Mouse (Mus musculus) limb, embryonic 14.5 days (tissue): ENCODE data around the gene Iqcf3. TPM values are rescaled to one million over a fixed set of nuclear protein-coding genes. Genes with fewer than 3 reads are reported as not detected.
A peak's percentile ranks its signal among the peaks of the same experiment; 100 is the strongest.

ENCODE experiments used
- ATAC-seq: fragments of 200-750 bp; cut with Nextera tagmentation; 2 replicates; pipeline ENCODE4 v1.8.0; 2017; ENCODE audit warnings: low read depth, moderate number of reproducible peaks, moderate TSS enrichment; ENCODE audit not compliant: low FRiP score
- DNase-seq: peaks from one replicate; pipeline ENCODE4 v3.0.0-alpha.2; 2015; ENCODE audit warnings: low spot score
- H3K27ac ChIP-seq: fragments of 300-500 bp; sonication (generic); replicated peaks from 2 replicates; pipeline ENCODE4 v1.5.1; 2014; ENCODE audit warnings: low read depth, mild to moderate bottlenecking, low read length, moderate library complexity, mixed read lengths
- H3K27me3 ChIP-seq: fragments of 300-500 bp; sonication (generic); 2 replicates; pipeline ENCODE4 v1.6.1; 2014; ENCODE audit warnings: low read length, mixed read lengths; ENCODE audit not compliant: control insufficient read depth, insufficient read depth
- H3K36me3 ChIP-seq: fragments of 300-500 bp; sonication (generic); 2 replicates; pipeline ENCODE4 v1.6.1; 2014; ENCODE audit warnings: mild to moderate bottlenecking, low read length, moderate library complexity, mixed read lengths; ENCODE audit not compliant: control insufficient read depth, insufficient read depth
- H3K4me1 ChIP-seq: fragments of 300-500 bp; sonication (generic); 2 replicates; pipeline ENCODE4 v1.6.1; 2014; ENCODE audit warnings: antibody characterized with exemption, low read length, mixed read lengths; ENCODE audit not compliant: control insufficient read depth, insufficient read depth
- H3K4me2 ChIP-seq: fragments of 300-500 bp; sonication (generic); replicated peaks from 2 replicates; pipeline ENCODE4 v1.6.1; 2014; ENCODE audit warnings: low read depth, mild to moderate bottlenecking, low read length, moderate library complexity; ENCODE audit not compliant: severe bottlenecking
- H3K4me3 ChIP-seq: fragments of 300-500 bp; sonication (generic); replicated peaks from 2 replicates; pipeline ENCODE4 v1.5.1; 2014; ENCODE audit warnings: low read length
- H3K9ac ChIP-seq: fragments of 300-500 bp; sonication (generic); 2 replicates; pipeline ENCODE4 v1.6.1; 2014; ENCODE audit warnings: mild to moderate bottlenecking, low read depth, low read length, moderate library complexity; ENCODE audit not compliant: severe bottlenecking
- H3K9me3 ChIP-seq: fragments of 300-500 bp; sonication (generic); 2 replicates; pipeline ENCODE4 v1.6.1; 2016; ENCODE audit warnings: low read length; ENCODE audit not compliant: control insufficient read depth
- POLR2A ChIP-seq: fragments of 200-500 bp; IDR thresholded peaks from 2 replicates; pipeline ENCODE4 v1.8.0; 2012; ENCODE audit warnings: inconsistent platforms, mild to moderate bottlenecking, moderate library complexity, borderline replicate concordance; ENCODE audit not compliant: insufficient read depth, insufficient read length; ENCODE audit errors: extremely low read depth
- WGBS: fragments of 180-500 bp; shearing (Covaris S2); extraction: QIAGEN DNeasy Blood & Tissue Kit; methylation state at CpG from one replicate; pipeline ENCODE4 v1.1.7; 2014; 5-methylcytosine and 5-hydroxymethylcytosine counted together
- polyA plus RNA-seq, 2 experiments: library from polyadenylated mRNA; depleted of rRNA in 1 of 2; stranded (reverse) in 1 of 2; unstranded in 1 of 2; fragments of >200 nt; fragmentation: Nextera tagmentation in 1 of 2; extraction: Ambion mirVana in 1 of 2; gene quantifications; 2 replicates each; pipeline versions ENCODE4 v1.2.1 to v1.2.3; 2012 to 2014

Iqcf3 gene
- polyA plus RNA-seq, 2 experiments: not detected

- Histone ChIP-seq H3K4me3 (0 out of 2 replicates have a peak overlapping the region, but pooled peaks have one; percentile 5), H3K27me3 (no peaks in the 10 kb centered on the region), H3K9me3 (no peaks in the 10 kb centered on the region), H3K9ac (peak overlapping the region; percentile 70), H3K4me1 (peaks cover 42% of the 10 kb centered on the region), H3K36me3 (peaks cover 21% of the 10 kb centered on the region), H3K27ac (0 out of 2 replicates have a peak overlapping the region, but pooled peaks have one; percentile 33), H3K4me2 (peak overlapping the region; percentile 90)
- ATAC-seq (0 out of 2 replicates have a peak, but pooled peaks have one; percentile 0), DNase-seq (no peak)
- 50% methylated on average over 9 of the region's 9 CpGs for WGBS
- no peak for TF ChIP-seq POLR2A
Observed at GRCm38 (mm10) chr9:106457163-106457559, 104.3 kb downstream of the Iqcf3 start.

GRCm38 (mm10) chr9:106456325-106457162 lies 104.9 kb downstream of the Iqcf3 start:
- DNase-seq (peak; percentile 56), ATAC-seq (peak; percentile 42)
- peak overlapping the region; percentile 71; the same call in 1 of the 2 replicates for H3K4me3 ChIP-seq
- H3K27ac ChIP-seq: peak overlapping the region; percentile 52; the same call in 1 of the 2 replicates
- no peaks in the 10 kb centered on the region for H3K27me3 ChIP-seq
- H3K4me1 ChIP-seq: peaks cover 42% of the 10 kb centered on the region
- H3K36me3 ChIP-seq: peaks cover 15% of the 10 kb centered on the region
- H3K9ac ChIP-seq: peak overlapping the region; percentile 70
- no peak for TF ChIP-seq POLR2A
- WGBS: 41% methylated on average over 14 of the region's 15 CpGs
- H3K9me3 ChIP-seq: no peaks in the 10 kb centered on the region
- H3K4me2 ChIP-seq: peak overlapping the region; percentile 90

GRCm38 (mm10) chr9:106454888-106455681 lies 106.3 kb downstream of the Iqcf3 start:
- Histone ChIP-seq H3K27ac (peak overlapping the region; percentile 81), H3K36me3 (peaks cover 2% of the 10 kb centered on the region), H3K9me3 (no peaks in the 10 kb centered on the region), H3K4me1 (peaks cover 55% of the 10 kb centered on the region), H3K27me3 (no peaks in the 10 kb centered on the region), H3K4me2 (peak overlapping the region; percentile 90), H3K4me3 (peak overlapping the region; percentile 71), H3K9ac (peak overlapping the region; percentile 70)
- ATAC-seq (peak; percentile 31; the same call in 1 of the 2 replicates), DNase-seq (no peak)
- WGBS: 3% methylated on average over 17 of the region's 17 CpGs
- no peak for TF ChIP-seq POLR2A

- Histone ChIP-seq H3K4me2 (peak overlapping the region; percentile 90), H3K27me3 (no peaks in the 10 kb centered on the region), H3K4me3 (peak overlapping the region; percentile 71), H3K36me3 (no peaks in the 10 kb centered on the region; the same call in 1 of the 2 replicates), H3K27ac (peak overlapping the region; percentile 81), H3K9ac (peak overlapping the region; percentile 70), H3K9me3 (no peaks in the 10 kb centered on the region), H3K4me1 (peaks cover 59% of the 10 kb centered on the region)
- TF ChIP-seq POLR2A: no peak
- 2% methylated on average over 18 of the region's 20 CpGs for WGBS
- ATAC-seq (peak; percentile 17), DNase-seq (no peak)
Observed at GRCm38 (mm10) chr9:106454071-106454761, 107.2 kb downstream of the Iqcf3 start.
